ENCODE assay signal across 28 mouse cellular contexts in genomic region chr7:91434739-91435138, GRCm38 (mm10).
"Had no signal": no experiment of that assay in that cellular context is flagged by ENCODE, and none has a peak within 500 bp of the region (broad histone marks: within the 10 kb centered on the region; RNA-seq: fewer than 3 reads in every experiment).

No protein-coding gene starts in this region.

- H3K4me3 ChIP-seq: heart, adult 2 months; heart, embryonic 13.5 days; heart, embryonic 15.5 days; hindbrain, embryonic 10.5 days; hindbrain, embryonic 12.5 days; intestine, embryonic 15.5 days; kidney, embryonic 15.5 days; limb, embryonic 13.5 days; limb, embryonic 15.5 days; liver, embryonic 12.5 days had no signal

- ATAC-seq: hindbrain, embryonic 16.5 days; inflammation-experienced regulatory T-cells, adult 6 months; intestine, embryonic 15.5 days; intestine, postnatal 0 days; liver, embryonic 12.5 days had no signal

- DNase-seq: gastrocnemius, postnatal 14 days; gastrocnemius, postnatal 36 days; heart, adult 11 months; heart, adult 2 months; heart, postnatal 14 days; heart, postnatal 36 days; kidney, adult 2 months; kidney, adult 9 months; kidney, postnatal 14 days; kidney, postnatal 36 days; layer of hippocampus, postnatal 36 days; left cerebral cortex, postnatal 4 days; lung, adult 18-20 months had no signal

- H3K27ac ChIP-seq: heart, adult 2 months; heart, embryonic 13.5 days; heart, embryonic 15.5 days; hindbrain, embryonic 10.5 days; hindbrain, embryonic 12.5 days; hindbrain, embryonic 14.5 days; intestine, embryonic 15.5 days; kidney, embryonic 15.5 days; kidney, postnatal 0 days; limb, embryonic 13.5 days; limb, embryonic 15.5 days; liver, embryonic 12.5 days; liver, embryonic 14.5 days had no signal

- H3K4me1 ChIP-seq: heart, embryonic 13.5 days; heart, embryonic 15.5 days; hindbrain, embryonic 10.5 days; hindbrain, embryonic 12.5 days; intestine, embryonic 15.5 days; kidney, embryonic 15.5 days; limb, embryonic 13.5 days; limb, embryonic 15.5 days; liver, embryonic 12.5 days had no signal
